Mouse (Mus musculus): ENCODE results near the gene Gm10134. TPM values are rescaled to one million over a fixed set of nuclear protein-coding genes. Genes with fewer than 3 reads are reported as not detected.
"Not testable (repeated sequence)": the region's sequence is repeated elsewhere in the genome, so short reads cannot be mapped to it uniquely, and the experiment has no call there.

Gene Gm10134
- polyA plus RNA-seq, 1 experiment = not detected

- WGBS = 88% methylated on average over 5 of the region's 5 CpGs
- TF ChIP-seq CTCF (IDR thresholded peaks at IDR 0.05; ENCODE audit: insufficient read depth, low read depth, low read length) (no peak), POLR2A (IDR thresholded peaks at IDR 0.05; ENCODE audit: insufficient read depth, low read depth, low read length) (no peak)
- Histone ChIP-seq H3K27ac (ENCODE audit: insufficient read depth, low read depth, low read length) (no peak overlapping the region), H3K4me1 (ENCODE audit: control insufficient read depth, insufficient read depth, low read length) (no peaks in the 10 kb centered on the region), H3K4me3 (ENCODE audit: insufficient read depth, low read depth, low read length) (no peak overlapping the region)
These were observed 8.3 kb upstream of the Gm10134 start for GRCm38 (mm10) chr2:28497561-28497960.

- H3K4me3 ChIP-seq (ENCODE audit: insufficient read depth, low read depth, low read length) = no peak overlapping the region
- no peak overlapping the region for H3K27ac ChIP-seq (ENCODE audit: insufficient read depth, low read depth, low read length)
- H3K4me1 ChIP-seq (ENCODE audit: control insufficient read depth, insufficient read depth, low read length) = no peaks in the 10 kb centered on the region
- WGBS = 90% methylated on average over 4 of the region's 4 CpGs
- TF ChIP-seq CTCF (IDR thresholded peaks at IDR 0.05; ENCODE audit: insufficient read depth, low read depth, low read length) (no peak), POLR2A (IDR thresholded peaks at IDR 0.05; ENCODE audit: insufficient read depth, low read depth, low read length) (no peak)
These were observed 7.5 kb upstream of the Gm10134 start for GRCm38 (mm10) chr2:28498431-28498830.

- no peaks in the 10 kb centered on the region for H3K4me1 ChIP-seq (ENCODE audit: control insufficient read depth, insufficient read depth, low read length)
- no peak for TF ChIP-seq CTCF (IDR thresholded peaks at IDR 0.05; ENCODE audit: insufficient read depth, low read depth, low read length)
- TF ChIP-seq POLR2A (IDR thresholded peaks at IDR 0.05; ENCODE audit: insufficient read depth, low read depth, low read length) = no peak
- no peak overlapping the region for H3K4me3 ChIP-seq (ENCODE audit: insufficient read depth, low read depth, low read length)
- 90% methylated on average over 10 of the region's 10 CpGs for WGBS
- H3K27ac ChIP-seq (ENCODE audit: insufficient read depth, low read depth, low read length) = no peak overlapping the region
These were observed 2.9 kb upstream of the Gm10134 start for GRCm38 (mm10) chr2:28502987-28503386.

- Histone ChIP-seq H3K4me3 (ENCODE audit: insufficient read depth, low read depth, low read length) (no peak overlapping the region), H3K27ac (ENCODE audit: insufficient read depth, low read depth, low read length) (no peak overlapping the region), H3K4me1 (ENCODE audit: control insufficient read depth, insufficient read depth, low read length) (no peaks in the 10 kb centered on the region)
- TF ChIP-seq POLR2A (IDR thresholded peaks at IDR 0.05; ENCODE audit: insufficient read depth, low read depth, low read length) (no peak), CTCF (IDR thresholded peaks at IDR 0.05; ENCODE audit: insufficient read depth, low read depth, low read length) (no peak)
- 89% methylated on average over 13 of the region's 13 CpGs for WGBS
These were observed 1.2 kb upstream of the Gm10134 start for GRCm38 (mm10) chr2:28504676-28505075.

GRCm38 (mm10) chr2:28506291-28506690 lies 396 bp downstream of the Gm10134 start:
- no peaks in the 10 kb centered on the region for H3K4me1 ChIP-seq (ENCODE audit: control insufficient read depth, insufficient read depth, low read length)
- H3K27ac ChIP-seq (ENCODE audit: insufficient read depth, low read depth, low read length) = no peak overlapping the region
- no peak for TF ChIP-seq POLR2A (IDR thresholded peaks at IDR 0.05; ENCODE audit: insufficient read depth, low read depth, low read length)
- no peak for TF ChIP-seq CTCF (IDR thresholded peaks at IDR 0.05; ENCODE audit: insufficient read depth, low read depth, low read length)
- H3K4me3 ChIP-seq (ENCODE audit: insufficient read depth, low read depth, low read length) = no peak overlapping the region
- 84% methylated on average over 6 of the region's 6 CpGs for WGBS

- H3K4me1 ChIP-seq (ENCODE audit: control insufficient read depth, insufficient read depth, low read length) = peaks cover 19% of the 10 kb centered on the region
- not testable (repeated sequence) for H3K27ac ChIP-seq (ENCODE audit: insufficient read depth, low read depth, low read length); H3K4me3 ChIP-seq (ENCODE audit: insufficient read depth, low read depth, low read length)
- WGBS = 55% methylated on average over 5 of the region's 5 CpGs
These were observed 5.7 kb downstream of the Gm10134 start for GRCm38 (mm10) chr2:28511600-28511999.

GRCm38 (mm10) chr2:28512798-28513401 lies 7.0 kb downstream of the Gm10134 start, which contains the start of gene Ralgds:
Gene Ralgds (plus strand): TSS chr2:28513125.
- WGBS = under 1% methylated on average over 71 of the region's 71 CpGs
- Histone ChIP-seq H3K4me3 (ENCODE audit: insufficient read depth, low read depth, low read length) (peak within 1 kb of the TSS; percentile 82), H3K27ac (ENCODE audit: insufficient read depth, low read depth, low read length) (no peak within 1 kb of the TSS), H3K4me1 (ENCODE audit: control insufficient read depth, insufficient read depth, low read length) (peaks cover 29% of the 10 kb centered on the region)
- TF ChIP-seq CTCF (IDR thresholded peaks at IDR 0.05; ENCODE audit: insufficient read depth, low read depth, low read length) (no peak), POLR2A (IDR thresholded peaks at IDR 0.05; ENCODE audit: insufficient read depth, low read depth, low read length) (0 out of 2 replicates have a peak, but pooled peaks have one; percentile 25)

- TF ChIP-seq POLR2A (IDR thresholded peaks at IDR 0.05; ENCODE audit: insufficient read depth, low read depth, low read length) (no peak), CTCF (IDR thresholded peaks at IDR 0.05; ENCODE audit: insufficient read depth, low read depth, low read length) (no peak)
- WGBS = 4% methylated on average over 47 of the region's 47 CpGs
- Histone ChIP-seq H3K4me3 (ENCODE audit: insufficient read depth, low read depth, low read length) (peak overlapping the region; percentile 82), H3K4me1 (ENCODE audit: control insufficient read depth, insufficient read depth, low read length) (peaks cover 35% of the 10 kb centered on the region), H3K27ac (ENCODE audit: insufficient read depth, low read depth, low read length) (no peak overlapping the region)
These were observed 7.8 kb downstream of the Gm10134 start for GRCm38 (mm10) chr2:28513431-28514370.

GRCm38 (mm10) chr2:28514489-28514888 lies 8.6 kb downstream of the Gm10134 start:
- Histone ChIP-seq H3K27ac (ENCODE audit: insufficient read depth, low read depth, low read length) (no peak overlapping the region), H3K4me3 (ENCODE audit: insufficient read depth, low read depth, low read length) (peak overlapping the region; percentile 19; the same call in 1 of the 2 replicates), H3K4me1 (ENCODE audit: control insufficient read depth, insufficient read depth, low read length) (peaks cover 38% of the 10 kb centered on the region)
- 22% methylated on average over 5 of the region's 5 CpGs for WGBS
- peak; percentile 52; the same call in 1 of the 2 replicates for TF ChIP-seq CTCF (IDR thresholded peaks at IDR 0.05; ENCODE audit: insufficient read depth, low read depth, low read length)
- TF ChIP-seq POLR2A (IDR thresholded peaks at IDR 0.05; ENCODE audit: insufficient read depth, low read depth, low read length) = no peak

All from olfactory bulb, adult 2 months (tissue).